Mouse (Mus musculus) frontal cortex, postnatal 25 days (tissue): ENCODE data around the gene Atf6.

Experiments
- DNase-seq, 2 experiments: peaks; one replicate each; pipeline ENCODE4 v3.0.0; 2022; ENCODE audit warnings: low spot score in 2 of 2

Atf6 gene

DNA sequence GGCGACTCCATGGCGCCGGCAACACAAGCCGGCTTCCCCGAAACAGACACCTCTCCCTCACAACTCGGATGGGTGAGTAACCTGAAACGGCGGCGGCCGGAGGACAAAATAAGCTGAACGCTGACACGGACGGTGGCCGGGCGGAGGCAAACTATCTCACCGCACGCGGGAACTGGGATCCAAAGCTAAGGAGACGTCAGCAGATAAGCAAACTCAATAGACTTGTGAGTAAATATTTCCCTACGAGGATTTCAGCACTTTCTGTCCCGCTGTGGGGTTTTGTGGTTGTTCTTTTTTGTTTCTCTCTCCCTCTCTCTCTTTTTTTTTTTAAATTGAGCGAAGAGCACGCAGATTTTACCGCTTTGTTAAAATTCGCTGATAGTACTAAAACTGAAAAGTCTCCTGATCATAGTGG is at the start of gene Atf6:
TSS of gene Atf6 (minus strand) at position 81 of the 415 bp plus-strand sequence.
- peak; percentile 96 for DNase-seq

DNA sequence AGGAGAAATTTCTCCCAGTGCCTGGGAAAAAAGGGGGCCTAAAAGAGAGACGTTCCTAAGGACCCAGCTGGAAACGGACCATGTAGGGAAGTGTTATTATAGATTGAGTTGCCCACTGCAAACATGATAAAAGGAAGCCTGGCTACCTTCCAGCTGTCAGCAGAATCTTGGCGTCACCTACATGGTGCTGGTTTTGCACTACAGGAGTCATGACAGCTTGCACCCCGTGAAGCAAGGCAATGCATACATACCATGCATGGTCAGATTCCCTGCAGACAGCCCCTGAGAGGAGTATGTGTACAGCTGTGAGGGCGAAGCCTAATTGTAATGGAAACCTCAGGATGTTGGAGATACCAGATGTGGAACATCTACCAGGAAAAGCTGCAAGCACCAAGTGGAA is 48.1 kb upstream of the Atf6 start:
- no peak for DNase-seq

DNA sequence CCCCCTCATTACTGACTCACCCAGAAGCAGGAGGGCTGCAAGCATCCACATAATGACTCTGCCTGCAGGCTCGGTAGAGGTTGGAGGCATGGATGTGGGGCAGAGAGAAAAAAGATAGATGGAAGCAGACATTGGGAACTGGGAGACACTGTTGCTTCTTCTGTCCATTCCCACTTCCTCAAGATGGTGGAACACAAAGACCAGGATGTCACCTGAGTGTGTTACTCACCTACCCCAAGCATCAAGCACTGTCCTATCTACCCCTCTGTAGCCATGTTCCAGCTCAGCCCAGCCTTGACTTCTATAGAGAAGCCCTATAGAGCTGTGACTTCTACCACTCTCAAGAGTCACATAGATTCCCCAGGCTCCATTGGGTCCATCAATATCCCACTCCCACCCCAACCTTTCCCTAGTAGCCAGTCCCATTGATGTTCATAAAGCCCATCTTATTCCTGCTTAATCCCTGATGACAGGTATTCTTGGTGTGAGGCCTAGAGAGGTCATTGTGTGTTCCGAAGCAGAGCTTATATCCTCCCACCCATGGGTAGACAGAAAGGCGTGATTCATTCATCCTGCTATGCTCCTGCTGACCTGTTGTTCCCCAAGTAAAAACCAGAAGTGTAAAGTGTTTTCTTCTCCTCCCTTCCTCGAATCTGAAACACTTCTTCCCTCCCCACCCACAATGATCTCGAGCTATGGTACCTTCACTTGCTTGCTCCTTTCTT is 45.5 kb upstream of the Atf6 start, which contains the start of gene Fcrlb:
TSS of gene Fcrlb (minus strand) at position 51 of the 725 bp plus-strand sequence.
- no peak for DNase-seq

DNA sequence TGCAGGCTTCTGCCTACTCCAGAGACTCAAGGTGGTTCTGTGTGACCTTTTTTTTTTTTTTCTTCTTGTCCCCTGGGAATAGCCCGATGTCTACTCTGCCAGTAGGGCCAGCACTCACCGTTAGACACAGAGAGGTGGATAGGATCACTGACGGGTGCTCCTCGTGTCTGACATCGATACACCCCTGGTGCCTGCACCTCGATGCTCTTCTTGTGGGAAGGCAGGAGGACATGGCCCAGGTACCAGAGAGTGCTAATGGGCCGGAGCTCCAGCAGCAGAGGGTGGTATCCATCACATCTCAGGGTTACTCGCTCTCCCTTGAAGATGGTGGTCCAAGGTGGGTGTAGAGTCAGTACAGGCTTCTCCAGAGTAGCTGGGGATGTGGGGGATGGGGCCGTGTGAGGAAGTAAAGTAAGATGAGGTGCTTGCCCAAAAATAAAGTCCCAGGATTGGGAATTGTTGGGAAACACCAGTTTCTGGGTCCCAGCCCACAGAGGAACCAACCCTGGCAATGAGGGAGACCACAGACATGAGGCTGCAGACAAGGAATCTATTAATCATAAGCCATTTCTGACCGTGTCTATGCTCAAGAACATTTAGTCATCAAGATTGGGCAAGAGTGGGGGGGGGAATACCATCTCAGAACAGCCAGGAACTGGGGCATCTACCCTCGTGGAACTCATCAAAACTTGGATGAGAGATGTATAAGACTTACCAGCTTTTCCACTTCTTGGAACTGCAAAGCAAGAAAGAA is 44.5 kb upstream of the Atf6 start:
- DNase-seq: no peak

DNA sequence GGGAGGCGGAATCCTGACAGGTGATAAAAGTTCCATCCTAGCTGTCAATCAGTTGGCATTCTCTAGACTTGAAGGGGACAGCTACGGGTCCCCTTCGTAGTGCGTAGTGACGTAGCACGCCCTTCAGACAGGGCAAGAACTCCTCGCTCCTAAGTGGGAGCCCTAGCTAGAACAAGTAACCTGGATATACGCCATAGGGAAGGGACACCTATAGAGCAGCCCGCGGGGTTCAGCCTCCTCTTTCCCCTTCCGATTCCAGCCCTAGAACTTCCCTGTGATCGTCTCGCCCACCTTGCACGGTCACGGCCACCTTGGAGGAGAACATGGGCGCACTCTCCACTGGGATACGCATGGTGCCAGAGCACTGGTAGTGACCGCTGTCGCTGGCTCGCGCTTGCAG is 40.8 kb upstream of the Atf6 start:
- DNase-seq: no peak

DNA sequence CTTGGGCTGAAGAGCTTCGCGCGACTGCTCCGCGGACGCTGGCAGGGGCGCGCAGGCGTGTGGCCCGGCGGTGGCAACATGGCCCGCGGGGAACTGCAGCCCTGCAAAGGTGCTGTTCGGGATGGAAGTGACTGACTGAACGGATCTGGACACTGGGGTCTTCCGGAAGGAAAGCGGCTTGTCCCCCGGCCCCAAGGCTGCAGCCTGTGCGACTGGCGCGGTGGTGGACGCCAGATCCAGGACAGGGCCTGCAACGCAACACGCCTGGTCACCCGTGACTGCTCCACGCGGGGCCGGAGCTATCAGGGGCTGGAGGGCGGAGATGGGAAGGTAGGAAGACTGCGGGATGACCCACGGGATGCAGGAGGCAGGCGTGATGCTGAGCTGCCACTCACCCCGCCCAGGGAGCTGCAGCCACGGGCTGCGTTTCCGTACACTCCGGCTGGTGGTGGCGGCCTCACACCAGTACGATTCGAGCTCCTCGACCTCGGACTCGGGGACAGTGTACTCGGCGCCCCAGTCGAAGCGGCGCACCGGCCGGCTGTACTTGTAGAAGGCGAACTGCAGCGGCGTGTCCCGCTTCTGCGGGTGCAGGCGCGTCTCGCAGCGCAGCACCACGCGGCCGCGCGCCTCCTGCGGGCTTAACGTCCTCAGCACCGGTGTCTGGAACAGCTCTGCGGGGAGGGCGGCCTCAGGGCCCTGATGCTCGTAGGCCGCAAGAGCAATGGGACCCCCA is 40.1 kb upstream of the Atf6 start:
- peak; percentile 7 to 16 for DNase-seq

DNA sequence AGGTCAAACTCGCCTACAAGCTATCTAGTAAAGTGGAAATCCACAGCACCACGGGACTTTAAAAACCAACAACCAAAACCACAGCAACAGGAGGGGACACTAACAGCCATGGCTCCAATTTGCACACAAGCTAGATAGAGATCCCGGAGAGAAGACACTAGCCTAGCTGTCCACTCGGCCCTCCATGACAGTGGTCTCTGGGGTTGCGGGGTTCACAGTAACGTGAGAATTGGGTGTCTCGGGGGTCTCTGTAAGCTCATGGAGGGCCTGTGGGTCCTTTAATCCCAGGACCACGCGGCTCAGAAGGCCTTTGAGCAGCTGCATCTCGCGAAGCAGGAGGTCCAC is 39.5 kb upstream of the Atf6 start:
- DNase-seq: no peak

DNA sequence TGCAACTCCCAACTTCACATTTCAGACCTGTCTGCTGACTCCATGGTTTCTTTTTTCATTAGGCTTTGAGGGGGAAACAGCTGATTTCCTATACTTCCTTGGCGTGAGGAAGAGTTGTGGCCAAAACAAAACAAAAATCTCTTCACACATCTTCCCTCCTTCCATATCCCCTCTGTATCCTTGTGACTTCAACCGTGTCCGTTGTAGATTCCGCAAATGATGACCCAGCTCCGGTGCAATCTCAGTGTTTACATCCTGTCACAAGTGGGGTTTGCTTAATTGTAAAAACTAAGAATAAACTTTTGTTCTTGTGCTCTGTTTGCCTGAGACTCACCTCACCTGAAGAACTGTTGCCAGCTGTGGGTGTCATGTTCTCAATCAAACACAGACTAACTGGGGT is 35.9 kb upstream of the Atf6 start:
- DNase-seq: no peak

DNA sequence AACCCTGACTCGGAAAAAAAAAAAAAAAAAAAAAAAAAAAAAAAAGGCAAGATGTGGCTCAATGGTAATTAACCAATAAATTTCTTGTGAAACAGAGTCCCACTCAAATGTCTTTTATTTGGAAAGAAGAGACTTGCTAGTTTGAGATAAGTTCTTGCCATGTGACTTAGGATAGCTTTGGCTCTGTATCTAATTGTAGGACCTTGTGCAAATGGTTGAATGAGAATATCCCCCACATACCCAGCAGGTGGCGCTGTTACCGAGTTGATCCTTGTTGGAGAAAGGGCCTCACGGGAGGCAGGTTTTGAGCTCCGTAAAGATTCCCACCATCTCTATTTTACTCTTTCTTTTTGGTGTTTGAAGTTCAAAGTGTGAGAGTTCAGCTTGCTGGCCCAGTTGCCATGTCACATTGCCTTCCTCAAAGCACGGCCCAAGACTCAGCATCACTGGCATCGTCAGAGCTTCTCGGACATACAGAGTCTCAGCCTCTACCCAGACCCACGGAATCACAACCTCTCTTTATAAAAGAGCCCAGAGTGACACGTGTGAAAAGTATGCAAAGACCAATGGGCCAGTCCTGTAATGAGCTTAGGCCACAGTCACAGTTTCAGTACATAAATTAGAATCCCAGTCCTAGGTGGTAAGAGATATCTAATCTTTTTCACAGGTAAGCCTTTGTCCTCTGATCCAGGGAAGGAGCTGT is 34.1 kb upstream of the Atf6 start:
- peak; percentile 82 to 86 for DNase-seq

DNA sequence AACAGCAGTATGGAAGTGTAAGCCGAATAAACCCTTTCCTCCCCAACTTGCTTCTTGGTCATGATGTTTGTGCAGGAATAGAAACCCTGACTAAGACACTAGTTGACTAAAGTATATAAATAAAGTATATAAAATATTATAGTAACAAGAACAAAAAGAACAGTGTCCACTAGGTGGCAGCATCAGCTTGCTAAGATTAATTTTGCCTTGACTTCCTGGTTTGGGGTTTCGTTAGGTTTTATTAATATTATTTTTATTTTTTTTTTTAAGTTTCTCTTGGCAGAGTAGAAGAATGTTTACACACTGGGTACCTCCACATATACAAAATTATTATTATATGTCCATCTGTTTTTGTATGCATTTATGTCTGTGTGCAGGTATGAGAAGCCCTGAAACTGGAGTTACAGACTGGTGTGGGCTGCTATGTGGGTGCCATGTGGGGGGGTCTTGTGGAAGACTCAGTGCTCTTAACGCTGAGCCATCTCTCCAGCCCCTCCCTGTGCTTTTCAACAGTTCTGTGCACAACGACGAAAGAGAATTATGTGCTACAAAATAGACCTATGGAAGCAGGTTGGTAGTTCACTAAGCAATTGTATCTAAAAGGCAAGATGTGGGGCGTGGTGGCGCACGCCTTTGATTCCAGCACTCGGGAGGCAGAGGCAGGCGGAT is 33.4 kb upstream of the Atf6 start:
- DNase-seq: no peak

DNA sequence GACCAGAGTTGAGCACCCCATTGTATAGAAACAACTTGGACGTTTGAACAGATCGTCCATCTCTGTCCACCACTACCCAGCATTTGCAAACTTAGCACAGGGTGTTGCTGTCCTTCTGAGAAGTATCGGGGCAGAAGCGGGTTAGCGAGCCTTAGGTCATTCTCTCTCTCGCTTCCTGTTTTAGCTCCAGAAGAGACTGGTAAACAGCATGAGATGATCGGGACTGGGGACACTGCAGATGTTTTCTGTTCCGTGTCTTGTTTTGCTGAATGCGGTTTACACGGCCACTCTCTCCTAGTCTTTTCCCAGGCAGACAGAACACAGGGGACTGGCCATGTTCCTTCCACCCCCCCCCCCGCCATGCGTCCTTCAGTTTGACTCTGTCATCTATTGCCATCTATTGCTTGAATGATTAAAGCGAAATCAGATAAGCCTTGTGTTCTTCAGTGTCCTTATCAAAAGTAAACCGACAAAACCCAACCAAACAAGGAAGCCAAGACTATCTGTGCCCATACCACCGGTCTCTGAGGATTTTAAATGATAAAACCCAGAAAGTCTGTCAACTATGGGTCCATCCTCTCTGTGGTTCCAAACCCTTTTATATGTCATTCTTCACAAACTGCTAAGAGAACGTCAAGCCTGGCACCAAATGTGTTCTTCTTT is 31.0 kb upstream of the Atf6 start:
- no peak for DNase-seq

DNA sequence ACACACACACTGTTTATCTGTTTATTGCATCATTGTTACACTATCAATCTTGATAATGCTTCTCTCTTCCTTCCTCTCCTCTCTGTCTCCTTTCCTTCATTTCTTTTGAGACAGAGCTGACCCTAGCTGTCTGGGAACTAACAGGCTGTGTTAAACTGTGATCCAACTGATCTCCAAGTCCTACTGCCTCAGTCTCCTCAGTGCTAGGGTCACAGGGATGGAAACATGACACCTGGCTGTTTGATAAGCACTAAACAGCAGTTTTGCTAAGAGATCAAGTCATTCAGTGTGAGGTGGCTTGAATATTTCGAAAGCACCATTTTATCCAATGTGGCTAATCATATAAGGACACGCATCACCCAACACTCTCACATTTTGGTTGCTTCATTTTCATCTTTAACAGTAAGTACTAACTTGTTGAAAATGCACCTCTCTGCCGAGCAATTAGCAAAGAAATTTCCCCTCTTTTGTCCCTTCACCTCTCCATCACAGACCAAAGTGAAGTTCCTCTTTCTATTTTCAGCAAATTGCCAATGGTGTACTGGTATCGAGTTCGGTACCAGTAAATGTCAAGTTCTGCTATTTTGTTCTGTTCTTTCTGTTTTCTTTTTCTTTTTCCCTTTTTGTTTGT is 29.2 kb upstream of the Atf6 start:
- no peak for DNase-seq

DNA sequence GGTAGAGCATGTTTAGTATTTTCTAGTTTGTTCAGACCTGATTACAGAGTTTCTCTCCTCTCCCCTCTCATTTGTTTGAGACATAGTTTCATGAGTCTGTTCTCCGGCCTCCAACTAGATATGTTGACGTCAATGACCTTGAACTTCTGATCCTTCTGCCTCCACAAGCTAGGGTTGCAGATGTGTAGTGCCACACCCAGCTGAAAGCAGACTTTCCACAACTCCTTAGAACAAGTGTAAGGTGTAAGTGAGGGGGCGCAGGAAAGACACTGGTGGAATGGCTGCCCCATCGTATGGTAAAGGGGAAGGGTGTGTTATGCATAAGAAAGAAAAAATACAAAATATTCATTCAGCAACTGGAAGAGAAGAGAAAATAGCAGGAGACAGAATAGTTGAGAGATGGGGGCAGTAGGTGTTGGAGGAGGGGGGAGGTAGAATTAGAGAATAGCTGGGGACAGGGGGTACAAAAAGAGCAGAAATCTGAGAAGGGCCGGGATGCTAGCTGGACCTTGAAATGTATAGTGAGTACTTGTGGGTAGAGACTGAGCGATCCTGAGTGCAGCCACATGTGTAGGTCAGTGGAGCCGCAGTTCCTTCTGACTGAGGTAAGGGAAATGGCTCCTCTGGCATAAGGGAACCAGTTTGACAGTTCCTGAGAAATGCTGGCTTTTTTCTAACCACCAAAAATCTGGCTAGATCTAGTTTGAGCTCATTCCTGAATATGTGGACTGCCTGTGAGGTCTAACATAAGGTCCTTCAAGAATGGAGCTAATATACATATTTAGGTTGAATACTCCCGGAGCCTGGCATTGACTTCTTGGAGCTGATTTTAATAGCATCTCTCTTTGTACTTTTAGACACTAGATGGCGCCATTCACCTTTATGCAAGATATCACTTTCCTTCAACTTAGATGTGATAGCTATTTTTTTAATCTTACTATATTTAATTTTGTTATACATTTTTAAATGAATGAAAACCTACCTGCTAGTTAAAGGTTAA is 27.3 kb upstream of the Atf6 start:
- DNase-seq: no peak

DNA sequence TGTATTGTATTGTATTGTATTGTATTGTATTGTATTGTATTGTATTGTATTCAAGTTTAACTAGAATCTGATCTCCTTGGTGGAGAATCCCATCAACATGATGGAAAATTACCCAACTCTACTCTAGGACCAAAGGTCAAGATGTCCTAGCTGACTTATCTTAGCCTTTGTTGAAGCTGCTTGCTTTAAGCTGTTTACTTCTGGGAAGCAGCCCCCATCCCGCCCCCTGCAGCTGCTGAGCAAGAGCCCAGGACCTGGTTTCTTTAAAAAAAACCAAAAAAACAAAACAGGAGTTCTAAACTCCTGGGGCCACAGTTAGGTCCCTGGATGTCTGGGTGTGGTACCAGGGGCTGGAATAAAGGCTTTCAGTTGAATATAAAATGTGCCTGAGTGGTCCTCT is 24.7 kb upstream of the Atf6 start:
- no peak for DNase-seq

DNA sequence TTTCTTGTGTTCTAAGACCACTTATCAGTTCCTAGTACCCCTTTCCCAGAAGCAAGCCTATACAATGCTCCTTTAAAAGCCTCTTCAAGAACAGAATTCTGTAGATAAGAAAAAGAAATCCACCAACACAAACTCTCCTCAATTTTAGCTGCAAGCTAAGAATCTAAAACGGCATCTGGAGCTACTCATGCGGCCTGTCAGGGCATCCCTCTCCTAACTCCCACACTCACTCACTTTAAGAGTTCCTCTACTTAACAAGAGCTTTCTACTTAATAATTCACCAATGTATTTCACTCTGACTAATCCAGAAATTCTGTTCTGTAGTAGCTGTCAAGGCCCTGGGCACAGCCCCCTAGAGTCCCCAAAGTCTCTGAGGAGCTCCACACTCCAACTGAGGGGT is 24.1 kb upstream of the Atf6 start:
- no peak for DNase-seq

DNA sequence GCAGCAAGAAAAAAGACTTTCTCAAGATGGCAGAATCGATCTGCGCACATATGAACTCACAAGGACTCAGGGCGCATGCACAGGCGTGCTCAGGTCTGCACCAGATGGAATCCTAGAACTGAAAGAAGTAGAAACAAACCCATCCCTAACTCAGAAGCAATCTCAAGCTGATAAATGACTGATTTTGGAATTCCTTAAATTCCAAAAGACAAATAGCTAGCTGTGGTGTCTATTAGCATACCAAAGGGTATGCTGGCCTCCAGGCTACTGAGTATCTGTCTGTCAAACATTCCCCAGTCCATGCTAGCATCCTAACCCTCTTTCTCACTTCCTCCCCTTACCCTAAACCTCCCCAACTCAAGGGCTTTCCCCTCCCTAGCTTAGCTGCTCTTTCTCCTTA is 21.7 kb upstream of the Atf6 start:
- no peak for DNase-seq

DNA sequence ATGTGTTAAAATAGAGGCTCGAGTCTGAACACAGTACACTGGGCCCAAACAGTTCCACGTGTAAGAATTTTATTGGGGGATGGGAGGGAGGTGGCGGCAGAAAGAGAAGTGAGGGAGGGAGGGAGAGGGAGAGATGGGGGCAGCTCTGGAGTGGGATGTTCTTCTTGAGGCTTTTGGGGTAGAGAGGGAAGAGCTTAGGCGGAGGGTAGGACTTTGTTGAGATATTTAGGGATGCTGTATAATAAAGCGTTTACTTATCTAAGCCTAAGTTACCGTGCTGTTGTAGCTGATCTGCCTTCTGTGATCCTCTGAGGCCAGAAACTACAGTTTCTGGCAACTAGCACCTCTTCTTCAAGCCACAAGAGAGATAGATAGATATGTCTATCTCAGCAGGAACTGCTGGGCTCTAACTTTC is 18.5 kb upstream of the Atf6 start:
- no peak for DNase-seq

DNA sequence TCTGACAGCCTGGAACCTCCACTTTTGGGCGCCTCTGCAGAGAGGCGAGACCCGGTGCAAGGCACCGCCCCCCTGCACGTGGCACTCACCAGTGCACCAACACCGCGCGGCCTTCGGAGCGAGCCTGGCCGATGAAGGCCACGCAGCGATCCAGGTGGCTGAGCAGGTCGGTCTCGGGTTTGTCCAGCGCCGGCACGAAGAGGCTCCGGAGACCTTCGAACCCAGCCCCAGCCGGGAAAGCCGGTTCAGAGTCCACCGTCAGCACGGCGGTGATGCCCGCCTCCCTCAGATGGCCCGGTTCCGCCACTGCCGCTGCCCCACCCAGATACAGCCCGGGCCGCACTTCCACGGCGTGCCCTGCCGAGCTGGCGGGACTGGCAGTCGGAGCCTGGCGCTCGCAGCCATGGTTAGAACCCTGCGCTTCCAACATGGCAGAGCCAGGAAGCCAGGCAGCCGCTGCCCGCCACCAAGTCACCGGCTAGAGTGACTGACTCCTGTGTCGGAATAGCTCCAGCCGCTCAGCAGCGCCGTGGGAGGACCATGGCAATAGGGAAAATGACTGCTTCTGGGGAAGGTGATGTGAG is 17.5 kb upstream of the Atf6 start, which contains the start of the genes Gm26620 and Dusp12:
TSS of gene Gm26620 (plus strand) at position 88 of the 584 bp plus-strand sequence.
TSS of gene Dusp12 (minus strand) at position 563 of the 584 bp plus-strand sequence.
- DNase-seq: peak; percentile 64 to 83

DNA sequence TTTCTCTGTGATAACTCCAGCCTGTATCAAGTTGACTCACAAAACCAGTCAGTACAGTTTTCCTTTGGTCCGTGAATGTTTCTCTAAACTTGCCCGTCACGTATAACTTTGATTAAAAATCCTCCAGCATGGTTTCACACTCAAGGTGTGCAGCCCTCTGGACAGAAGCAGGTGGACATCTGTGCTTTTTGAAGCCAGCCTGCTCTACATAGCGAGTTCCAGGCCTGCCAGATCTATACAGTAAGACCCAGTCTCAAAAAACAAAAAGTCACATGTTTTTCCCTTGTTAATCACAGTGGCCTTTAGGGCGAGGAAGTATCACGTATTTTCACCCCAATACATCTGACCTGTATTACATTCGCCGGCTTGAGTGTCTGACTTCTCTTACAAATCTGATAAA is 16.8 kb upstream of the Atf6 start:
- no peak for DNase-seq
